Mouse (Mus musculus): ENCODE measurements around the gene Gm8011.
"Not testable (repeated sequence)": the region's sequence is repeated elsewhere in the genome, so short reads cannot be mapped to it uniquely, and the experiment has no call there.

Gm8011 gene

DNA sequence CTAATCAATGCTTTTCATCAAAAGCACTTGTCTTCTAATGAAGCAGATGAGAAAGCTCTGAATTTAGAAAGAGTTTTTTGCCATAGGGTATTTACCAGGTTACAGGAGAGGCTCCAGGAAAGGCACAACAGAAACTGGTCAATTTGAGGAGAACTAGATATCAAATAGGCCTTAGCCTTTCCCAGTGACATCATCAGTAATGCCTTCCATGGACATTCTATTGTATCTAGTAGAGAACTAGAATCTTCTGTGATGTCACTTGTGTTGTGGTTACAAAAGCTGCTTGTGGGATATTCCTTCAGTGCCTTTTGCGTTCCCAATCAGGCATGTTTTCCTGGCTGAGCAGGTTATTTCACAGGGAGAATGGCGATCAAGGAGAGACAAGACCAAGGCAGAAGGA lies at the start of gene Gm8011:
Gene Gm8011, plus strand, starts transcription at position 301 of the 400 bp plus-strand sequence.
- DNase-seq (ENCODE audit: low read depth, low spot score), result not testable (repeated sequence)

GRCm38 (mm10) chr14:42439573-42439972 lies 24.1 kb upstream of the Gm8011 start, which contains the start of gene Gm8005:
Gene Gm8005, minus strand, starts transcription at chr14:42439673.
- not testable (repeated sequence) for DNase-seq (ENCODE audit: low read depth, low spot score)

DNA sequence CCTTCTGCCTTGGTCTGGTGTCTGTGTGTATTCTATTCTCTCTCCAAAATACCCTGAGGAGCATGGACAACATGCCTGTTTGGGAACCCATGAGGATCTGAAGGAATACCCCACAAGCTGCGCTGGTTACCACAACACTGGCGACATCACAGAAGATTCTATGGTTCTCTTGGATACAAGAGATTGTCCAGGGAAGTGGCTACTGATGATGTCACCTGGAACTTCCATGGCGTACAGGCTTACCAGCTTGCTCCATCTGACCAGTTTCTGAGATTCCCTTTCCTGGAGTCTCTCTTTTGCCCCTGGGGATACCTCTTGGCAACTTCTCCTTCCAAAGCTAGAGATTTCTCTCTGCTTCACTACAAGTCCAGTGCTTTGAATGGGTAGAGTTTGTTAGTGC lies 38.6 kb downstream of the Gm8011 start, which contains the start of gene Gm8020:
Gene Gm8020, minus strand, starts transcription at position 101 of the 400 bp plus-strand sequence.
- DNase-seq (ENCODE audit: low read depth, low spot score), result not testable (repeated sequence)
